Mouse (Mus musculus): ENCODE results near the gene Cdkn1b. TPM values are rescaled to one million over a fixed set of nuclear protein-coding genes. Genes with fewer than 3 reads are reported as not detected.

Cdkn1b gene
- polyA plus RNA-seq (2012; rRNA removed) = 33.8 and 41.9 TPM in 2 replicates

DNA sequence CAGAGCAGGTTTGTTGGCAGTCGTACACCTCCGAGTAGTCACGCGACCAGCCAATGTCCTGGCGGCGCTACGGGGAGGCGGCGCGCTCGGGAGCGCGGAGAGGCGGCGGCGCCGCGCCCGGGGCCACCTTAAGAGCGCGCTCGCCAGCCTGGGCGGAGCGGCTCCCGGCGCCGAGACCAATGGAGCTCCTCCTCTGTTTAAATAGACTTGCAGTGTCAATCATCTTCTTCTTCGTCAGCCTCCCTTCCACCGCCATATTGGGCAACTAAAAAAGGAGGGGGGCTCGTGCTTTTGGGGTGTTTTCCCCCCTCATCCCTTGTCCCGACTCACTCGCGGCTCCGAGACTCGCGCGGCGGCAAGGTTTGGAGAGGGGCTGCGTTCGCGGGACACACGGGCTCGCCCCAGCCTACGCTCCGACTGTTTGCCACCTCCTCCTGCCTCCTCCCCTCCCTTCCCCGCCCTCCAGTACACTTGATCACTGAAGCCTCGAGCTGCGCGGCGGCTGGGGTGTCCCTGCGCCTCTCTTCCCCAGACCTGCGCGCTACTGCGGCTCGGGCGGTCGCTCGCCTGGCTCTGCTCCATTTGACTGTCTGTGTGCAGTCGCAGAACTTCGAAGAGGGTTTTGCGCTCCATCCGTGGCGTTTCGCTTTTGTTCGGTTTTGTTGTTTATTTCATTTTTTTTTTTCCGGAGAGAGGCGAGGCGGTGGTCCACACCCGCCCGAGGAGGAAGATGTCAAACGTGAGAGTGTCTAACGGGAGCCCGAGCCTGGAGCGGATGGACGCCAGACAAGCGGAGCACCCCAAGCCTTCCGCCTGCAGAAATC lies at the start of gene Cdkn1b:
Gene Cdkn1b (plus strand): TSS at position 212 of the 824 bp plus-strand sequence.

DNA sequence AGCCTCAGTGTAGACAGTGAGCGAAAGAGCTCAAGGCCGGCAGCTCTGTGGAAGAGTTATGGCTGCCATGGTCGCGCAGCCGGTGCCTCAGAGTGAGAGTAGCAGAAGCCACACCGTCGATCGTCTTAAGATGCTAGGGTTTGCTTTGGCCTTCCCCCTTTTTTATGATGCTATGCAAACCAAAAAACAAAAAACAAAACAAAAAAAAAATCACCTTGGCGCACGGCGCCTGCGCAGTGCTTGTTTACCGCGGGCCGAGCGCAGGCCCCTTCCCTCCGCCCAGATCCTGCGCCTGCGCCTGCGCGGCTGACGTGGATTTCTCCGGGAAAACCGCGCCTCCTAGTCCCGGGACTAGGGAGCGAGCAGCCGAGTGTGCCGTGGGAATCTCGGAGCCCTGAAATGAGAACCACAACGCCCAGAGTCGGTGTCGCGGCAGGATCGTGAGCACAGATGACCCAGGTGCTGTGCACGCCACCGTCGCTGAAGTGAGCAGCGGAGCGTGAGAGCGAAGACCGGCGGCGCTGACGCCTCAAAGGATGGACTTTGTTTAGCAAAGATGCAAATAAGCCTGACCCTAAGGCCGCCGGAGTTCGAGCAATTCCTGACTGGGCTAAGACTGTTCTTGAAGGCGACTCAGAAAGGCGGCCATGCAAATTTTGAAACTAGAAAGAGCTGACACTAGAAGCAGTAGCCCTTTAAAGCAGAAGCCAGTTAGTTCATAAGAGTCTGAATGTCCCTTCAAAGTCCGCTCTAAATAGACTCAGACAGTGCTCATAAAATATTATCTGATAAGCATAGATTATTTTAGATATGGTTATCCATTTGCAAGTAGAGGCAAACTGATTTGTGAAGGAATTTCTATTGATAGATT lies 21.9 kb upstream of the Cdkn1b start, which contains the start of gene Gpr19:
Gene Gpr19 (minus strand): TSS at position 484 of the 871 bp plus-strand sequence.

Other genes with a start within 250 kb of the Cdkn1b start
- gene Dusp16, start 127.8 kb upstream of the Cdkn1b start, polyA plus RNA-seq (2012; rRNA removed) = 15.9 and 18.9 TPM in 2 replicates
- 4.7 TPM in 2 replicates for gene Crebl2, start 90.2 kb upstream of the Cdkn1b start, polyA plus RNA-seq (2012; rRNA removed)
- gene Gpr19, start 21.8 kb upstream of the Cdkn1b start, polyA plus RNA-seq (2012; rRNA removed) = 21.5 and 24.8 TPM in 2 replicates
- gene Apold1, start 61.3 kb downstream of the Cdkn1b start, polyA plus RNA-seq (2012; rRNA removed) = 1.7 and 2.8 TPM in 2 replicates
- gene Ddx47, start 91.2 kb downstream of the Cdkn1b start, polyA plus RNA-seq (2012; rRNA removed) = 102 and 152 TPM in 2 replicates
- 0.72 and 1.4 TPM in 2 replicates for gene Gprc5a, start 145.2 kb downstream of the Cdkn1b start, polyA plus RNA-seq (2012; rRNA removed)
- gene Gprc5d, start 197.9 kb downstream of the Cdkn1b start, polyA plus RNA-seq (2012; rRNA removed) = 0.06 TPM in 1 of 2 replicates, not detected in the other